Mouse (Mus musculus) ES-Bruce4 (cell line): ENCODE measurements at regions not wholly inside any gene's neighbourhood (a gene's known extent, or its start where the extent isn't known, plus 50 kb on each side); places are given as distances from the start of the nearest gene placed in this dataset.
A peak's percentile ranks its signal among the peaks of the same experiment; 100 is the strongest.
"Not testable (repeated sequence)": the region's sequence is repeated elsewhere in the genome, so short reads cannot be mapped to it uniquely, and the experiment has no call there.

Experiments used
- H3K27ac ChIP-seq: 2 replicates; pipeline ENCODE4 v1.5.1; 2012; ENCODE audit warnings: low read length, inconsistent platforms; ENCODE audit not compliant: insufficient read depth
- H3K27me3 ChIP-seq: 2 replicates; pipeline ENCODE4 v1.6.1; 2012; ENCODE audit warnings: mild to moderate bottlenecking, low read length, inconsistent platforms; ENCODE audit not compliant: control insufficient read depth, poor library complexity, insufficient read depth, severe bottlenecking
- H3K36me3 ChIP-seq: 2 replicates; pipeline ENCODE4 v1.6.1; 2012; ENCODE audit warnings: inconsistent platforms, mild to moderate bottlenecking, low read length, moderate library complexity; ENCODE audit not compliant: control insufficient read depth, poor library complexity, insufficient read depth, severe bottlenecking
- H3K4me1 ChIP-seq: one replicate; pipeline ENCODE4 v1.8.1; 2011; ENCODE audit warnings: low read length; ENCODE audit not compliant: control insufficient read depth, insufficient read depth
- H3K4me3 ChIP-seq: 2 replicates; pipeline ENCODE4 v1.5.1; 2011; ENCODE audit warnings: low read depth, mild to moderate bottlenecking, low read length
- H3K9ac ChIP-seq: 2 replicates; pipeline ENCODE4 v1.6.1; 2012; ENCODE audit warnings: low read depth, mild to moderate bottlenecking, inconsistent platforms; ENCODE audit not compliant: poor library complexity, severe bottlenecking
- H3K9me3 ChIP-seq: replicated peaks from 2 replicates; pipeline ENCODE4 v1.6.1; 2012; ENCODE audit warnings: mild to moderate bottlenecking, low read length, inconsistent platforms; ENCODE audit not compliant: control insufficient read depth, poor library complexity, insufficient read depth, severe bottlenecking
- CTCF ChIP-seq: IDR thresholded peaks from one replicate; pipeline ENCODE4 v1.8.1; 2011; ENCODE audit warnings: low read depth, low read length
- EP300 ChIP-seq: IDR thresholded peaks from 2 replicates; pipeline ENCODE4 v1.6.1; 2011; ENCODE audit warnings: low read depth, low read length; ENCODE audit not compliant: insufficient read depth
- POLR2A ChIP-seq: IDR thresholded peaks from one replicate; pipeline ENCODE4 v1.8.1; 2011; ENCODE audit warnings: low read length; ENCODE audit not compliant: insufficient read depth

DNA sequence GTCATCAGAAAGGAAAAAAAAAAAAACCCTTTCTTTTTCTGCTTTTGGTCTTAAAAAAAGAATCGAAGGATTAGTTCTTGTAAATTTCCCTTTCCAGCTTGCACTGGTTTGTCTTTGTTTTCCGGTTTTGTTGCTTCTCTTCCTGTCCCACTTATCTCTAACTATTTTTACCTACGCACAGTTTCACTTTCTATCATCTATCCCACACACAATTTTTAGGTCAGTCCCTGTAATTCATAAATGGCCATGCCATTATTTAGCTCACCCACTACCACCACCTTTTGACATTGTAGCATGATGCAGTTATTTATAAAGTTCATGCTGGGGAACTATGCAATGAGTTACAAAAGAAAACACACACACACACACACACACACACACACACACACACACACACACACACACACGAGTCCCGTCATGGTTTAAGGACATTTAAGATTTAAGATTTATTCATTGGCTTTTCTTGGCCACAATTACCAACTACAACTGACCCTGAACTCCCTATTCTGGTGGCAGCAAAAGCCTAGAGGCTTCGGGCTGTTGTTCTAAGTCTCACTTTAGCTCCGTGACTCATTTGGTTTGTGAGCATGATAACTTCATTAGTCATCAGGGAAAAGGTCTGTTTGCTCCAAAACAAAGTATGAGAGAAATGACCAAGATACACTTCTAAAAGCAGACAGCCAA is 164.6 kb upstream of the Gm10131 start:
- TF ChIP-seq CTCF (no peak), EP300 (no peak), POLR2A (no peak)
- no peak overlapping the region for H3K9ac ChIP-seq

GRCm38 (mm10) chr8:34274796-34275195 is 163.3 kb upstream of the Gm10131 start:
- not testable (repeated sequence) for H3K27ac ChIP-seq, H3K36me3 ChIP-seq, H3K9ac ChIP-seq, H3K9me3 ChIP-seq, H3K4me1 ChIP-seq, H3K27me3 ChIP-seq, H3K4me3 ChIP-seq

More for the DNA sequence above, 164.6 kb upstream of the Gm10131 start:
- Histone ChIP-seq H3K27ac (no peak overlapping the region), H3K4me1 (peaks cover 2% of the 10 kb centered on the region), H3K36me3 (no peaks in the 10 kb centered on the region), H3K9me3 (no peaks in the 10 kb centered on the region), H3K27me3 (no peaks in the 10 kb centered on the region), H3K4me3 (no peak overlapping the region)

GRCm38 (mm10) chr8:34274171-34274570 is 162.6 kb upstream of the Gm10131 start:
- Histone ChIP-seq H3K9ac (no peak overlapping the region), H3K9me3 (no peaks in the 10 kb centered on the region), H3K36me3 (no peaks in the 10 kb centered on the region), H3K27ac (no peak overlapping the region), H3K27me3 (no peaks in the 10 kb centered on the region), H3K4me1 (no peaks in the 10 kb centered on the region), H3K4me3 (no peak overlapping the region)
- TF ChIP-seq EP300 (no peak), CTCF (no peak), POLR2A (no peak)

DNA sequence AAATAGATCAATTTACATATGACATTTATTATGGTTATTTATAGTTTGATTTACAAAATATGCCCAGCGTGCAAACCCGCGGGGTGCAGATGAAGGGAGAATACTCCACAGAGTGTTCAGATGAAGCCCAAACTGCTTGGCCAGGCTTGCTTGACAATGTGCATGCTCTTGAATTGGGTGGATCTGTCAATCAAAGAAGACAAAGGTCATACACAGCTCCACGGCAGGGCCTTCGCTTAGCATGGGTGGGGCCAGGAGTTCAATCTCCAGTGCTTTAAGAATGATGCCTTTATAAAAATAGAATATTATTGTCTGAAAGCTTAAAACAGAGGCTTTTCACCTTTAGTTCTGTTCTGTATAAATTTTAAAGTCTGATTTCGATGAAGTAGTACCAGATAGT is 158.3 kb upstream of the Gm10131 start:
- Histone ChIP-seq H3K27ac (no peak overlapping the region), H3K9ac (no peak overlapping the region), H3K9me3 (no peaks in the 10 kb centered on the region), H3K4me1 (no peaks in the 10 kb centered on the region), H3K36me3 (no peaks in the 10 kb centered on the region), H3K27me3 (no peaks in the 10 kb centered on the region), H3K4me3 (no peak overlapping the region)
- no peak for TF ChIP-seq CTCF
- TF ChIP-seq EP300 = no peak
- no peak for TF ChIP-seq POLR2A

- no peaks in the 10 kb centered on the region for H3K27me3 ChIP-seq
- H3K36me3 ChIP-seq = no peaks in the 10 kb centered on the region
- no peak overlapping the region for H3K27ac ChIP-seq
- peak; percentile 37 for TF ChIP-seq CTCF
- no peak for TF ChIP-seq POLR2A
- no peak for TF ChIP-seq EP300
- H3K4me1 ChIP-seq = no peaks in the 10 kb centered on the region
- no peaks in the 10 kb centered on the region for H3K9me3 ChIP-seq
- H3K9ac ChIP-seq = no peak overlapping the region
- no peak overlapping the region for H3K4me3 ChIP-seq
These were observed 157.4 kb upstream of the Gm10131 start for GRCm38 (mm10) chr8:34268806-34269520.

- Histone ChIP-seq H3K9me3 (no peaks in the 10 kb centered on the region), H3K9ac (no peak overlapping the region), H3K27me3 (no peaks in the 10 kb centered on the region; the same call in 1 of the 2 replicates), H3K36me3 (no peaks in the 10 kb centered on the region), H3K4me1 (no peaks in the 10 kb centered on the region), H3K27ac (no peak overlapping the region), H3K4me3 (no peak overlapping the region)
- TF ChIP-seq EP300 (no peak), POLR2A (no peak), CTCF (no peak)
These were observed 143.4 kb upstream of the Gm10131 start for GRCm38 (mm10) chr8:34254978-34255377.
